Mouse (Mus musculus) lung, postnatal 0 days (tissue): ENCODE results near the gene Gclc. TPM values are rescaled to one million over a fixed set of nuclear protein-coding genes. Genes with fewer than 3 reads are reported as not detected.

Experiments used
- ATAC-seq: fragments of 200-750 bp; cut with Nextera tagmentation; 2 replicates; pipeline ENCODE4 v1.8.0; 2017; ENCODE audit warnings: moderate library complexity
- DNase-seq: peaks from one replicate; pipeline ENCODE4 v3.0.0-alpha.2; 2016; ENCODE audit warnings: low spot score
- H3K27ac ChIP-seq: fragments of 300-500 bp; sonication (generic); 2 replicates; pipeline ENCODE4 v1.5.1; 2014; ENCODE audit warnings: antibody characterized with exemption, mild to moderate bottlenecking, low read length, mixed read lengths
- H3K27me3 ChIP-seq: fragments of 300-500 bp; sonication (generic); replicated peaks from 2 replicates; pipeline ENCODE4 v1.6.1; 2014; ENCODE audit warnings: low read length, mixed read lengths; ENCODE audit not compliant: insufficient read depth
- H3K36me3 ChIP-seq: fragments of 300-500 bp; sonication (generic); 2 replicates; pipeline ENCODE4 v1.6.1; 2014; ENCODE audit warnings: low read length, mixed read lengths; ENCODE audit not compliant: insufficient read depth
- H3K4me1 ChIP-seq: fragments of 300-500 bp; sonication (generic); 2 replicates; pipeline ENCODE4 v1.6.1; 2014; ENCODE audit warnings: antibody characterized with exemption, low read depth, low read length, mixed read lengths; ENCODE audit not compliant: insufficient read depth
- H3K4me2 ChIP-seq: fragments of 300-500 bp; sonication (generic); replicated peaks from 2 replicates; pipeline ENCODE4 v1.6.1; 2014; ENCODE audit warnings: low read depth, mild to moderate bottlenecking, low read length, moderate library complexity, mixed read lengths
- H3K4me3 ChIP-seq: fragments of 300-500 bp; sonication (generic); 2 replicates; pipeline ENCODE4 v1.5.1; 2014; ENCODE audit warnings: low read depth, low read length
- H3K9ac ChIP-seq: fragments of 300-500 bp; sonication (generic); replicated peaks from 2 replicates; pipeline ENCODE4 v1.6.1; 2014; ENCODE audit warnings: low read depth, mild to moderate bottlenecking
- H3K9me3 ChIP-seq: fragments of 300-500 bp; sonication (generic); 2 replicates; pipeline ENCODE4 v1.6.1; 2016; ENCODE audit warnings: low read length, mixed read lengths
- CTCF ChIP-seq: IDR thresholded peaks from 2 replicates; pipeline ENCODE4 v1.5.1; 2016; ENCODE audit warnings: antibody characterized with exemption, mild to moderate bottlenecking
- EP300 ChIP-seq: IDR thresholded peaks from 2 replicates; pipeline ENCODE4 v1.6.1; 2016; ENCODE audit warnings: antibody characterized with exemption, mild to moderate bottlenecking, control low read depth
- WGBS: fragments of 180-500 bp; shearing (Covaris S2); extraction: QIAGEN DNeasy Blood & Tissue Kit; methylation state at CpG from one replicate; pipeline ENCODE4 v1.1.7; 2014; 5-methylcytosine and 5-hydroxymethylcytosine counted together
- polyA plus RNA-seq: library from polyadenylated mRNA; unstranded; fragments of >200 nt; fragmentation: Nextera tagmentation; extraction: Ambion mirVana; gene quantifications from 2 replicates; pipeline ENCODE4 v1.2.1, GENCODE M21; 2015

Gene Gclc
- polyA plus RNA-seq, 1 experiment from 2014 or later, result 40.8 TPM

DNA sequence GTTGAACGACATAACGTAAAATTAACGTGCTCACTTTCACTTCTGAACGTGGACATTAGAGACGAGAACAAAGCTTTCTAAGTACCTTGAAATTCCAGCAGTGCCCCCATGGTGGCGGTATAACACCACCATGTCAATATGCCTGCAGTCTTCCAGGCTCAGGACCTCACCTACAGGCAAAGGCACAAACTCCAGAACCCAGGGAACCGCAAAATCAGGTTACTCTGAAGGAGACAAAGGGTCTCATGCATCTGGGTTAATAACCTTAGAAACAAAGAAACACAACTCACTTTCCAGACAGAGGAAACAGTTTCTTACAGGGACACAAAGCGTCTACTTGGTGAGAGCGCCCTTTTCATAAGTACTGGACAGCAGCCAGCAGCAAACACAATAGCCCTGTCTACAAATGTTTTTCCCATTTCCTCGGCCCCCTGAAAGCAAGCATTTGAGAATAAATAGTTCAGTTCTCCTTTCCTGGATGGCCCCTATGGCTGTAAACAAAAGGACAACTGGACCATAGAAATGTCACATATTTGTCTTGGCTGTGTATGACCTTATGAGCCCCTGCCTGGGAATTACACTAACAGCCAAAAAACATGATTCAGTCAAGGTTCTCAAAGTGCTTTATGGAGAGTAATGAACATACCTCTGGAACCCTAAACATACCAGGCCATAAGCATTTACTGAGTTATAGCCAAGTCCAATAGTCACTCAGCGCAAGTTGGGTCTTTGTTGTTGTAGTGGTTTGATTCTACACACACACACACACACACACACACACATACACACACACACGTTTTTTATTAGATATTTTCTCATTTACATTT is 52.7 kb downstream of the Gclc start:
- peak; percentile 91 for DNase-seq
- no peaks in the 10 kb centered on the region for H3K9me3 ChIP-seq
- H3K4me2 ChIP-seq, result peak overlapping the region; percentile 53
- ATAC-seq, result peak; percentile 92
- WGBS, result 10% methylated on average over 12 of the region's 12 CpGs
- H3K4me1 ChIP-seq, result no peaks in the 10 kb centered on the region
- H3K36me3 ChIP-seq, result no peaks in the 10 kb centered on the region
- H3K27ac ChIP-seq, result peak overlapping the region; percentile 52; the same call in 1 of the 2 replicates
- no peaks in the 10 kb centered on the region for H3K27me3 ChIP-seq
- TF ChIP-seq CTCF (peak; percentile 99), EP300 (peak; percentile 94)
- H3K9ac ChIP-seq, result 0 out of 2 replicates have a peak overlapping the region, but pooled peaks have one; percentile 23
- H3K4me3 ChIP-seq, result peak overlapping the region; percentile 24; the same call in 1 of the 2 replicates

DNA sequence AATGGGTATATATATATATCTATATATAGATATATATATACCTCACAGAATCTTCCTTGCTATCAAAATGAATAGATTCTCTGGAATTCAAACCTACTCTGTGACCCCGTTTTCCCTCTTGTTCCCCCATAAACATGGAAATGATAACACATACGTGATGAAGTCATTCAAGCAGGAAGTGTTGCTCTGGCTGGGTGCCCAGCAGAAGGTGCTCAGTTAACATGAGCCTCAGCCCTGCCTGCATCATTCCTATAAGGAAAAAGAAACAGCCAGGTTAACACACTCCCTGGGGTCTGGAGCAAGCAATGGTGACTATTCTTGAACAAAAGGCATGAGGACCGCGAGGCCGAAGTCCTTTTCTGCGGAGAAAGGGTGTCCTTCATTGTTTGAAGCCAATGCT is 54.1 kb downstream of the Gclc start:
- Histone ChIP-seq H3K27ac (no peak overlapping the region), H3K9ac (no peak overlapping the region), H3K27me3 (no peaks in the 10 kb centered on the region), H3K4me1 (no peaks in the 10 kb centered on the region), H3K9me3 (no peaks in the 10 kb centered on the region), H3K4me2 (no peak overlapping the region), H3K4me3 (no peak overlapping the region), H3K36me3 (no peaks in the 10 kb centered on the region)
- ATAC-seq (no peak), DNase-seq (peak; percentile 48)
- 58% methylated on average over 6 of the region's 6 CpGs for WGBS
- TF ChIP-seq CTCF, result no peak
- TF ChIP-seq EP300, result no peak

DNA sequence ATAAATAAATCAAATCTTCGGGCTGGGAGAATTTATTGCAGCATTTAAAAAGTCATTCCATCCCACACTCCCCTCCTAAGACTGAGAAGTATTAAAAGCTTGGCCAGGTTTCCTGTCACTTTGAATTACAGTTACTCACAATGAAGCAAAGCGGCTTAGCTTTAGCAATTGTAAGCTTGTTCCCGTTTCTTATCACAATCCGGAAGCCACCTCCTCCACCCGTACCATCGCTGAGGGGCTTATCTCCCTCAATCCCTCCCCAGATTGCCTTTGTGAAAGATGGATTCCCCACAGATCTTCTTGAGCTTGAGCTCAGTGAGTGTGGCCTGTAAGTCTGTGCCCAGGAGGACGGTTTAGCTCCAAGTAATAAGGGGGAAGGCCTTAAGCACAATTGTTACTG is 64.5 kb downstream of the Gclc start:
- H3K27ac ChIP-seq, result no peak overlapping the region
- no peaks in the 10 kb centered on the region for H3K27me3 ChIP-seq
- no peaks in the 10 kb centered on the region for H3K9me3 ChIP-seq
- H3K4me3 ChIP-seq, result no peak overlapping the region
- H3K9ac ChIP-seq, result no peak overlapping the region
- ATAC-seq (no peak), DNase-seq (no peak)
- H3K4me2 ChIP-seq, result no peak overlapping the region
- no peak for TF ChIP-seq EP300
- TF ChIP-seq CTCF, result no peak
- H3K36me3 ChIP-seq, result no peaks in the 10 kb centered on the region
- no peaks in the 10 kb centered on the region for H3K4me1 ChIP-seq
- WGBS, result 57% methylated on average over 7 of the region's 7 CpGs

DNA sequence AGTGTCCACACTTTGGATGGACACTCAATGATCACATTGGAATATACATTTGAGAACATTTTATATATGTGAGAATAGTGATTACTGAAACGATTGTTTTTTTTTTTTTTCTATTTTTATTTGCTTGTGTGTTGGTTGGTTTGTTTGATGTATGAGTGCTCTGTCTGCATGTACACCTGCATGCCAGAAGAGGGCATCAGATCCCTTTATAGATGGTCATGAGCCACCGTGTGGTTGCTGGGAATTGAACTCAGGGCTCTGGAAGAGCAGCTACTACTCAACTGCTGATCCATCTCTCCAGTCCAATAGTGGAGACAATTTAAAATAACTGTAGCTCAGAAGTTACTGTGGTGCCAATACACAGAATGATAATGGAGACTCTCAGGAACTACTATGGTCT is 65.0 kb downstream of the Gclc start:
- 68% methylated on average over 2 of the region's 2 CpGs for WGBS
- no peak for DNase-seq
- Histone ChIP-seq H3K9ac (no peak overlapping the region), H3K4me2 (no peak overlapping the region), H3K27me3 (no peaks in the 10 kb centered on the region), H3K4me3 (no peak overlapping the region), H3K4me1 (no peaks in the 10 kb centered on the region), H3K27ac (no peak overlapping the region), H3K36me3 (no peaks in the 10 kb centered on the region), H3K9me3 (no peaks in the 10 kb centered on the region)
- no peak for TF ChIP-seq EP300
- TF ChIP-seq CTCF, result peak; percentile 39
- ATAC-seq, result no peak

DNA sequence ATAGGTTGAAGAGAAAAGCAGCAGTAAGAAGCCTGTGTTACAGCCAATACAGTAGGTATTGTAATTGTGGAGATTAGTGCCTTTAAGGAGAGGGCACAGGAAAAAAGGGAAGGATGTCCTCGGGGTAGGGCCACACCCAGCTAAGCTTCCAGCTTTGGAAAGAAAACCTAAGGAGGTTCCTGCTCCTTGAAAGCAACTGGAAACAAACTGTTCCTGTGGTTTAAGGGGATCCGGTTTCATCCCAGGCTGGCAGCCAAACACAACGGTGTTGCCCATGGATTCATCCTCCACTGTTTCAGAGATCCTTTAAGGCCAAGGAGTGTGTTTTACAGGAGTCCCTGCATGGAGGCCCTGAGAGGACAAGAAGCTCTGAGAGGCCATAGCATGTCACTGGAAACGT is 66.5 kb downstream of the Gclc start:
- TF ChIP-seq CTCF (no peak), EP300 (peak; percentile 81)
- H3K9ac ChIP-seq, result no peak overlapping the region
- DNase-seq (peak; percentile 41), ATAC-seq (peak; percentile 61)
- WGBS, result 44% methylated on average over 4 of the region's 4 CpGs
- no peaks in the 10 kb centered on the region for H3K36me3 ChIP-seq
- H3K4me2 ChIP-seq, result no peak overlapping the region
- H3K4me3 ChIP-seq, result no peak overlapping the region
- H3K4me1 ChIP-seq, result no peaks in the 10 kb centered on the region; the same call in 1 of the 2 replicates
- no peaks in the 10 kb centered on the region for H3K27me3 ChIP-seq
- H3K27ac ChIP-seq, result no peak overlapping the region; the same call in 1 of the 2 replicates
- H3K9me3 ChIP-seq, result no peaks in the 10 kb centered on the region

DNA sequence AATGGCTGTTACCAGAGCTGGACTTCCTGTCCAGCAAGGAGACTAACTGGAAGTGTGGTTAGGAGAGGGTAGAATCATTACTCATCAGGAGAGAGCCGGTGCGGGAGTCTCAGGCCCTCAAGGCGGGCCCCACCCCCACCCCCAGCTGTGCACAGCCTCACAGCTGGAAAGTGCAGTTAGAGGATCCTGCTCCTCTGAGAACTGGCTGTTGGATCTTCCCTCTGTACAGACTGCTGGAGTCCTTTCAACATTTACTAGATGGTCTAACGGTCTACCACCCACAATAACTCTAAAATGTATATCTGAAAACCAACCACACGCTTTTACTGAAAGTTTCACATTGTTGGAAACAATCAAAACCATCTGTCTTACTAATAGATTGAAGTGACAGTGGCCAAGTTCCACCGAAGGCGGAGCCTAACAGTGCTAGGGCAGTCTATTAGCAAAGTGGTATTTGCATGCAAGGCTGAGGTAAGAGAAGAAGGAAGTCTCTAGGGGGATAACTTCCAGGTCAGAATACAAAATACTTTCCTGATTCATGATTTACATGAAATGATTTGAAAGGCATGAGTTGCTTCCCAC is 71.1 kb downstream of the Gclc start:
- Histone ChIP-seq H3K27me3 (no peaks in the 10 kb centered on the region), H3K4me3 (no peak overlapping the region), H3K4me1 (no peaks in the 10 kb centered on the region; the same call in 1 of the 2 replicates), H3K36me3 (no peaks in the 10 kb centered on the region), H3K9ac (no peak overlapping the region), H3K4me2 (no peak overlapping the region), H3K27ac (peak overlapping the region; percentile 28; the same call in 1 of the 2 replicates), H3K9me3 (no peaks in the 10 kb centered on the region)
- peak; percentile 65 for DNase-seq
- TF ChIP-seq EP300 (no peak), CTCF (no peak)
- 21% methylated on average over 7 of the region's 7 CpGs for WGBS
- ATAC-seq, result peak; percentile 67
